Mouse (Mus musculus) bone marrow, adult 2 months (tissue): ENCODE results near the gene Adm2.

Experiments
- CTCF ChIP-seq: fragments of 200-500 bp; IDR thresholded peaks from 2 replicates; pipeline ENCODE4 v1.5.1; 2011; ENCODE audit warnings: low read length, control low read depth; ENCODE audit not compliant: control insufficient read depth, insufficient read depth
- POLR2A ChIP-seq: fragments of 200-500 bp; IDR thresholded peaks from 2 replicates; pipeline ENCODE4 v1.6.1; 2011; ENCODE audit warnings: low read depth, mild to moderate bottlenecking, control low read depth, low read length, borderline replicate concordance; ENCODE audit not compliant: control insufficient read depth

GRCm38 (mm10) chr15:89352795-89353194 lies 30.3 kb downstream of the Adm2 start:
- no peak for TF ChIP-seq POLR2A
- no peak for TF ChIP-seq CTCF
